22 mouse cellular contexts compared by ENCODE assay signal in genomic region chr11:65667348-65667969, GRCm38 (mm10).
DNase-seq lines count a peak whose midpoint lies in the region; ATAC-seq and TF ChIP-seq lines count a peak whose summit lies in the region.
"Had no signal": no experiment of that assay in that cellular context is flagged by ENCODE, and none has a peak within 500 bp of the region (broad histone marks: within the 10 kb centered on the region; RNA-seq: fewer than 3 reads in every experiment).

No protein-coding gene starts in this region.

- no peaks in the 10 kb centered on the region for H3K36me3 ChIP-seq in hindbrain, postnatal 0 days (ENCODE audit: insufficient read depth, low read length)
- no peaks in the 10 kb centered on the region for H3K36me3 ChIP-seq in hindbrain, embryonic 14.5 days (replicated peaks; ENCODE audit: control insufficient read depth, insufficient read depth)
- H3K36me3 ChIP-seq in heart, embryonic 12.5 days = no peaks in the 10 kb centered on the region
- H3K36me3 ChIP-seq in lung, postnatal 0 days (ENCODE audit: insufficient read depth, low read length) = no peaks in the 10 kb centered on the region
- H3K36me3 ChIP-seq: embryonic facial prominence, embryonic 15.5 days; hindbrain, embryonic 10.5 days; neural tube, embryonic 15.5 days had no signal

- ATAC-seq in hindbrain, postnatal 0 days = no peak
- no peak for ATAC-seq in hindbrain, embryonic 14.5 days (ENCODE audit: low FRiP score)
- no peak for ATAC-seq in heart, embryonic 12.5 days (ENCODE audit: insufficient number of reproducible peaks, low FRiP score)
- ATAC-seq in lung, postnatal 0 days = peak; percentile 70; the same call in 1 of the 2 replicates
- ATAC-seq in frontal cortex, adult (ENCODE audit: low TSS enrichment) = no peak
- ATAC-seq: activated CD4-positive, CD25-positive, alpha-beta regulatory T cell, adult 4 months; inflammation-experienced regulatory T-cells, adult 6 months; Patski had no signal

- 57% methylated on average over 6 of the region's 6 CpGs for WGBS in hindbrain, postnatal 0 days
- whole genome bisulfite sequencing in hindbrain, embryonic 14.5 days = 75% methylated on average over 6 of the region's 6 CpGs
- WGBS in heart, embryonic 12.5 days = 31% methylated on average over 6 of the region's 6 CpGs
- 20% methylated on average over 6 of the region's 6 CpGs for WGBS in lung, postnatal 0 days

- no peak overlapping the region for H3K4me3 ChIP-seq in hindbrain, postnatal 0 days (ENCODE audit: low read length)
- H3K4me3 ChIP-seq in hindbrain, embryonic 14.5 days (replicated peaks; ENCODE audit: low read length) = no peak overlapping the region
- H3K4me3 ChIP-seq in embryonic fibroblast, embryonic 13.5 days (ENCODE audit: insufficient read depth, low read length) = no peak overlapping the region
- no peak overlapping the region for H3K4me3 ChIP-seq in heart, embryonic 12.5 days
- H3K4me3 ChIP-seq in lung, postnatal 0 days (ENCODE audit: low read depth, low read length) = no peak overlapping the region
- H3K4me3 ChIP-seq: embryonic facial prominence, embryonic 15.5 days; hindbrain, embryonic 10.5 days; neural tube, embryonic 15.5 days had no signal

- TF ChIP-seq CTCF in hindbrain, postnatal 0 days (IDR thresholded peaks at IDR 0.05; ENCODE audit: low read depth) = no peak
- no peak for TF ChIP-seq CTCF in embryonic fibroblast, embryonic 13.5 days (IDR thresholded peaks at IDR 0.05; ENCODE audit: borderline replicate concordance, insufficient read depth, low read length)
- no peak for TF ChIP-seq CTCF in lung, postnatal 0 days (IDR thresholded peaks at IDR 0.05)

- no peaks in the 10 kb centered on the region for H3K4me1 ChIP-seq in hindbrain, postnatal 0 days (ENCODE audit: insufficient read depth, low read length)
- 0 out of 2 replicates have a peak, but pooled peaks cover 4% of the 10 kb centered on the region for H3K4me1 ChIP-seq in hindbrain, embryonic 14.5 days (replicated peaks; ENCODE audit: control insufficient read depth, insufficient read depth, low read length)
- H3K4me1 ChIP-seq in embryonic fibroblast, embryonic 13.5 days (ENCODE audit: control insufficient read depth, insufficient read depth, low read length) = no peaks in the 10 kb centered on the region
- peaks cover 40% of the 10 kb centered on the region for H3K4me1 ChIP-seq in heart, embryonic 12.5 days (replicated peaks)
- H3K4me1 ChIP-seq in lung, postnatal 0 days (ENCODE audit: insufficient read depth, low read depth, low read length) = no peaks in the 10 kb centered on the region
- H3K4me1 ChIP-seq: hindbrain, embryonic 10.5 days had no signal

- no peak overlapping the region for H3K27ac ChIP-seq in hindbrain, postnatal 0 days
- H3K27ac ChIP-seq in hindbrain, embryonic 14.5 days = no peak overlapping the region
- peak overlapping the region; percentile 56; the same call in 1 of the 2 replicates for H3K27ac ChIP-seq in embryonic fibroblast, embryonic 13.5 days (ENCODE audit: insufficient read depth, low read length)
- H3K27ac ChIP-seq in heart, embryonic 12.5 days (ENCODE audit: poor library complexity, severe bottlenecking) = peak overlapping the region; percentile 79
- no peak overlapping the region for H3K27ac ChIP-seq in lung, postnatal 0 days (ENCODE audit: low read length)
- H3K27ac ChIP-seq: embryonic facial prominence, embryonic 15.5 days; hindbrain, embryonic 10.5 days; macrophage; neural tube, embryonic 15.5 days had no signal

- no peaks in the 10 kb centered on the region for H3K9me3 ChIP-seq in hindbrain, postnatal 0 days (ENCODE audit: low read length)
- no peaks in the 10 kb centered on the region for H3K9me3 ChIP-seq in hindbrain, embryonic 14.5 days (ENCODE audit: control insufficient read depth, low read length)
- no peaks in the 10 kb centered on the region for H3K9me3 ChIP-seq in heart, embryonic 12.5 days (replicated peaks)
- no peaks in the 10 kb centered on the region for H3K9me3 ChIP-seq in lung, postnatal 0 days (ENCODE audit: low read length)
- H3K9me3 ChIP-seq: embryonic facial prominence, embryonic 15.5 days; hindbrain, embryonic 10.5 days; neural tube, embryonic 15.5 days had no signal

- no peak for TF ChIP-seq POLR2A in embryonic fibroblast, embryonic 13.5 days (IDR thresholded peaks at IDR 0.05; ENCODE audit: low read depth, low read length)

- H3K9ac ChIP-seq in hindbrain, postnatal 0 days (replicated peaks; ENCODE audit: low read length) = no peak overlapping the region
- no peak overlapping the region for H3K9ac ChIP-seq in hindbrain, embryonic 14.5 days
- no peak overlapping the region for H3K9ac ChIP-seq in heart, embryonic 12.5 days
- no peak overlapping the region for H3K9ac ChIP-seq in lung, postnatal 0 days (replicated peaks; ENCODE audit: low read depth)
- H3K9ac ChIP-seq: embryonic facial prominence, embryonic 15.5 days; neural tube, embryonic 15.5 days had no signal

- no peak overlapping the region for H3K4me2 ChIP-seq in hindbrain, postnatal 0 days (ENCODE audit: low read depth, low read length)
- H3K4me2 ChIP-seq in hindbrain, embryonic 14.5 days (replicated peaks) = no peak overlapping the region
- H3K4me2 ChIP-seq in heart, embryonic 12.5 days = no peak overlapping the region
- H3K4me2 ChIP-seq in lung, postnatal 0 days (replicated peaks; ENCODE audit: low read depth, low read length) = no peak overlapping the region
- H3K4me2 ChIP-seq: embryonic facial prominence, embryonic 15.5 days; midbrain, embryonic 11.5 days; neural tube, embryonic 15.5 days had no signal

- no peaks in the 10 kb centered on the region for H3K27me3 ChIP-seq in hindbrain, postnatal 0 days (ENCODE audit: insufficient read depth, low read length)
- H3K27me3 ChIP-seq in hindbrain, embryonic 14.5 days (ENCODE audit: control insufficient read depth, insufficient read depth, low read length) = no peaks in the 10 kb centered on the region
- H3K27me3 ChIP-seq in heart, embryonic 12.5 days (replicated peaks) = no peaks in the 10 kb centered on the region
- H3K27me3 ChIP-seq in lung, postnatal 0 days (replicated peaks; ENCODE audit: insufficient read depth, low read length) = no peaks in the 10 kb centered on the region
- H3K27me3 ChIP-seq: embryonic facial prominence, embryonic 15.5 days; neural tube, embryonic 15.5 days had no signal

- peak; percentile 61; the same call in 1 of the 2 replicates for TF ChIP-seq EP300 in lung, postnatal 0 days (IDR thresholded peaks at IDR 0.05)

- peak; percentile 7 for DNase-seq in hindbrain, postnatal 0 days (ENCODE audit: low spot score)
- DNase-seq in hindbrain, embryonic 14.5 days (ENCODE audit: low spot score) = no peak
- peak; percentile 54 for DNase-seq in lung, postnatal 0 days (ENCODE audit: low spot score)
- DNase-seq in adrenal gland, postnatal 25 days = no peak
- no peak for DNase-seq in kidney, postnatal 36 days
- DNase-seq: adrenal gland, postnatal 14 days; B cell, adult 2 months; cerebellum, adult 8-10 months; gastrocnemius, postnatal 25 days; kidney, adult 9 months; liver had no signal

Comparison
In these comparisons a context has a peak if more than half of its experiments do, and no peak if none do; other contexts are left out.
1. DNase-seq: peak in hindbrain, postnatal 0 days (single experiment) and lung, postnatal 0 days (single experiment); none in hindbrain, embryonic 14.5 days (single experiment), adrenal gland, postnatal 25 days (single experiment) and kidney, postnatal 36 days (0 of 2).
2. H3K27ac ChIP-seq: peak in embryonic fibroblast, embryonic 13.5 days (single experiment) and heart, embryonic 12.5 days (single experiment); none in hindbrain, postnatal 0 days (single experiment), hindbrain, embryonic 14.5 days (single experiment) and lung, postnatal 0 days (single experiment).